Mouse (Mus musculus) heart, adult 2 months (tissue): ENCODE data around the gene Cstf2t.

Experiments
- EP300 ChIP-seq: fragments of 200-500 bp; IDR thresholded peaks from 2 replicates; pipeline ENCODE4 v1.6.1; 2011; ENCODE audit warnings: low read depth, low read length, control low read depth; ENCODE audit not compliant: insufficient read depth
- POLR2A ChIP-seq: fragments of 200-500 bp; IDR thresholded peaks from 2 replicates; pipeline ENCODE4 v1.6.1; 2011; ENCODE audit warnings: mild to moderate bottlenecking, low read depth, low read length, control low read depth; ENCODE audit not compliant: insufficient read depth

GRCm38 (mm10) chr19:31065206-31065781 lies 17.3 kb upstream of the Cstf2t start:
- TF ChIP-seq POLR2A = peak; percentile 57; the same call in 1 of the 2 replicates
- TF ChIP-seq EP300 = peak; percentile 44; the same call in 1 of the 2 replicates
